Mouse (Mus musculus) lung, postnatal 0 days (tissue): ENCODE results near the gene Mmrn2. TPM values are rescaled to one million over a fixed set of nuclear protein-coding genes. Genes with fewer than 3 reads are reported as not detected.

ENCODE experiments used
- ATAC-seq: fragments of 200-750 bp; cut with Nextera tagmentation; 2 replicates; pipeline ENCODE4 v1.8.0; 2017; ENCODE audit warnings: moderate library complexity
- DNase-seq: peaks from one replicate; pipeline ENCODE4 v3.0.0-alpha.2; 2016; ENCODE audit warnings: low spot score
- H3K27ac ChIP-seq: fragments of 300-500 bp; sonication (generic); 2 replicates; pipeline ENCODE4 v1.5.1; 2014; ENCODE audit warnings: antibody characterized with exemption, mild to moderate bottlenecking, low read length, mixed read lengths
- H3K27me3 ChIP-seq: fragments of 300-500 bp; sonication (generic); replicated peaks from 2 replicates; pipeline ENCODE4 v1.6.1; 2014; ENCODE audit warnings: low read length, mixed read lengths; ENCODE audit not compliant: insufficient read depth
- H3K36me3 ChIP-seq: fragments of 300-500 bp; sonication (generic); 2 replicates; pipeline ENCODE4 v1.6.1; 2014; ENCODE audit warnings: low read length, mixed read lengths; ENCODE audit not compliant: insufficient read depth
- H3K4me1 ChIP-seq: fragments of 300-500 bp; sonication (generic); 2 replicates; pipeline ENCODE4 v1.6.1; 2014; ENCODE audit warnings: antibody characterized with exemption, low read depth, low read length, mixed read lengths; ENCODE audit not compliant: insufficient read depth
- H3K4me2 ChIP-seq: fragments of 300-500 bp; sonication (generic); replicated peaks from 2 replicates; pipeline ENCODE4 v1.6.1; 2014; ENCODE audit warnings: low read depth, mild to moderate bottlenecking, low read length, moderate library complexity, mixed read lengths
- H3K4me3 ChIP-seq: fragments of 300-500 bp; sonication (generic); 2 replicates; pipeline ENCODE4 v1.5.1; 2014; ENCODE audit warnings: low read depth, low read length
- H3K9ac ChIP-seq: fragments of 300-500 bp; sonication (generic); replicated peaks from 2 replicates; pipeline ENCODE4 v1.6.1; 2014; ENCODE audit warnings: low read depth, mild to moderate bottlenecking
- H3K9me3 ChIP-seq: fragments of 300-500 bp; sonication (generic); 2 replicates; pipeline ENCODE4 v1.6.1; 2016; ENCODE audit warnings: low read length, mixed read lengths
- CTCF ChIP-seq: IDR thresholded peaks from 2 replicates; pipeline ENCODE4 v1.5.1; 2016; ENCODE audit warnings: antibody characterized with exemption, mild to moderate bottlenecking
- EP300 ChIP-seq: IDR thresholded peaks from 2 replicates; pipeline ENCODE4 v1.6.1; 2016; ENCODE audit warnings: antibody characterized with exemption, mild to moderate bottlenecking, control low read depth
- WGBS: fragments of 180-500 bp; shearing (Covaris S2); extraction: QIAGEN DNeasy Blood & Tissue Kit; methylation state at CpG from one replicate; pipeline ENCODE4 v1.1.7; 2014; 5-methylcytosine and 5-hydroxymethylcytosine counted together
- polyA plus RNA-seq: library from polyadenylated mRNA; unstranded; fragments of >200 nt; fragmentation: Nextera tagmentation; extraction: Ambion mirVana; gene quantifications from 2 replicates; pipeline ENCODE4 v1.2.1, GENCODE M21; 2015

The Mmrn2 gene
- polyA plus RNA-seq, 1 experiment from 2014 or later, result 15.4 TPM

GRCm38 (mm10) chr14:34398901-34399300 lies 23.6 kb downstream of the Mmrn2 start:
- Histone ChIP-seq H3K4me1 (no peaks in the 10 kb centered on the region), H3K9me3 (no peaks in the 10 kb centered on the region), H3K36me3 (0 out of 2 replicates have a peak, but pooled peaks cover 4% of the 10 kb centered on the region), H3K4me3 (no peak overlapping the region), H3K27ac (no peak overlapping the region), H3K27me3 (no peaks in the 10 kb centered on the region), H3K4me2 (no peak overlapping the region), H3K9ac (no peak overlapping the region)
- DNase-seq, result no peak
- TF ChIP-seq CTCF (no peak), EP300 (no peak)
- WGBS, result 90% methylated on average over 21 of the region's 21 CpGs
- no peak for ATAC-seq

- Histone ChIP-seq H3K9ac (no peak overlapping the region), H3K36me3 (0 out of 2 replicates have a peak, but pooled peaks cover 4% of the 10 kb centered on the region), H3K4me3 (no peak overlapping the region), H3K27ac (no peak overlapping the region), H3K27me3 (no peaks in the 10 kb centered on the region), H3K4me1 (no peaks in the 10 kb centered on the region), H3K4me2 (no peak overlapping the region), H3K9me3 (no peaks in the 10 kb centered on the region)
- 89% methylated on average over 6 of the region's 6 CpGs for WGBS
- ATAC-seq (no peak), DNase-seq (no peak)
- TF ChIP-seq CTCF (no peak), EP300 (no peak)
These were observed 24.0 kb downstream of the Mmrn2 start for GRCm38 (mm10) chr14:34399301-34399700.

- Histone ChIP-seq H3K4me3 (no peak overlapping the region), H3K9me3 (no peaks in the 10 kb centered on the region), H3K4me2 (no peak overlapping the region), H3K27me3 (no peaks in the 10 kb centered on the region), H3K9ac (no peak overlapping the region), H3K4me1 (no peaks in the 10 kb centered on the region), H3K36me3 (0 out of 2 replicates have a peak, but pooled peaks cover 4% of the 10 kb centered on the region), H3K27ac (no peak overlapping the region)
- no peak for ATAC-seq
- TF ChIP-seq EP300 (no peak), CTCF (no peak)
- 83% methylated on average over 3 of the region's 3 CpGs for WGBS
- no peak for DNase-seq
These were observed 24.8 kb downstream of the Mmrn2 start for GRCm38 (mm10) chr14:34400021-34400420.

- ATAC-seq, result peak; percentile 19; the same call in 1 of the 2 replicates
- H3K27ac ChIP-seq, result no peak overlapping the region
- no peak for TF ChIP-seq EP300
- peak; percentile 99 for TF ChIP-seq CTCF
- DNase-seq, result peak; percentile 69
- H3K9ac ChIP-seq, result no peak overlapping the region
- no peaks in the 10 kb centered on the region for H3K9me3 ChIP-seq
- 0 out of 2 replicates have a peak, but pooled peaks cover 4% of the 10 kb centered on the region for H3K36me3 ChIP-seq
- H3K4me3 ChIP-seq, result no peak overlapping the region
- 48% methylated on average over 6 of the region's 6 CpGs for WGBS
- no peaks in the 10 kb centered on the region for H3K27me3 ChIP-seq
- no peaks in the 10 kb centered on the region for H3K4me1 ChIP-seq
- H3K4me2 ChIP-seq, result no peak overlapping the region
These were observed 25.9 kb downstream of the Mmrn2 start for GRCm38 (mm10) chr14:34401135-34401534.

DNA sequence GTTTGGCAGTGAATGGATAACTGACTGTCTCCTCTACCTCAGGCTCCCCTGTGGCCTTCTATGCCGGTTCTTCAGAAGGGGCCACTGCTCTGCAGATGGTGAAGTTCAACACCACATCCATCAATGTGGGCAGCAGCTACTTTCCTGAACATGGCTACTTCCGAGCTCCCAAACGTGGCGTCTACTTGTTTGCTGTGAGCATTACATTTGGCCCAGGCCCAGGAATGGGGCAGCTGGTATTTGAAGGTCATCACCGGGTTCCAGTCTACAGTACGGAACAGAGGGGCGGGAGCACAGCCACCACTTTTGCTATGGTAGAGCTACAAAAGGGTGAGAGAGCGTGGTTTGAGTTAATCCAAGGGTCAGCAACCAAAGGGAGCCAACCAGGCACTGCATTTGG lies 27.6 kb downstream of the Mmrn2 start:
- DNase-seq, result no peak
- H3K36me3 ChIP-seq, result 0 out of 2 replicates have a peak, but pooled peaks cover 4% of the 10 kb centered on the region
- 42% methylated on average over 8 of the region's 8 CpGs for WGBS

GRCm38 (mm10) chr14:34403424-34403823 lies 28.2 kb downstream of the Mmrn2 start:
- Histone ChIP-seq H3K9ac (no peak overlapping the region), H3K4me3 (no peak overlapping the region), H3K4me2 (no peak overlapping the region), H3K36me3 (0 out of 2 replicates have a peak, but pooled peaks cover 4% of the 10 kb centered on the region), H3K9me3 (no peaks in the 10 kb centered on the region), H3K27me3 (no peaks in the 10 kb centered on the region), H3K4me1 (no peaks in the 10 kb centered on the region), H3K27ac (no peak overlapping the region)
- no peak for TF ChIP-seq EP300
- no peak for TF ChIP-seq CTCF
- no peak for ATAC-seq
- no peak for DNase-seq
- WGBS, result 96% methylated on average over 7 of the region's 7 CpGs

More for the DNA sequence above, 27.6 kb downstream of the Mmrn2 start:
- Histone ChIP-seq H3K27ac (no peak overlapping the region), H3K4me1 (no peaks in the 10 kb centered on the region), H3K9ac (no peak overlapping the region), H3K4me2 (no peak overlapping the region), H3K4me3 (no peak overlapping the region), H3K9me3 (no peaks in the 10 kb centered on the region), H3K27me3 (no peaks in the 10 kb centered on the region)
- ATAC-seq, result no peak
- TF ChIP-seq CTCF (no peak), EP300 (no peak)

DNA sequence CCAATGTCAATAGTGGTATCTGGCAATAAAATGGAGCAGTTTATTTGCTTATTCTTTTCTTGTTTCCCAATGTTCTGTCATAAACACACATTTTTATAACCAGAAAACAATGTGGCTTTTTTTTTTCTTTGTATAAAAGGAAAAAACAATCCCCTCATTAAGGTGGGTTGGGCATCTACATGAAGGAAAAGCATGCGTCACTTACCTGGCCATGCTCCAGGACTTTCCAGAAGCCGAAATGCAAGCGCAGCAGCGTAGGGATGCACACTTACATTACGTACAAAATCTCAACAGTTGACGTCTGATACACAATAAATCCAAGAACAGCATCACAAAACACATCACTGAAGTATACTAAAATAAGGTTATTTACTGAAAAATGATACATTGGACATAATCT lies 35.5 kb downstream of the Mmrn2 start:
- ATAC-seq (no peak), DNase-seq (no peak)
- Histone ChIP-seq H3K27ac (no peak overlapping the region), H3K27me3 (no peaks in the 10 kb centered on the region), H3K4me3 (no peak overlapping the region), H3K9ac (no peak overlapping the region), H3K4me1 (no peaks in the 10 kb centered on the region), H3K4me2 (no peak overlapping the region), H3K9me3 (no peaks in the 10 kb centered on the region), H3K36me3 (peaks cover 17% of the 10 kb centered on the region; the same call in 1 of the 2 replicates)
- no peak for TF ChIP-seq CTCF
- no peak for TF ChIP-seq EP300
- WGBS, result 83% methylated on average over 6 of the region's 6 CpGs
